Mouse (Mus musculus): ENCODE data around the gene 2810021J22Rik. TPM values are rescaled to one million over a fixed set of nuclear protein-coding genes. Genes with fewer than 3 reads are reported as not detected.

2810021J22Rik gene
- polyA plus RNA-seq, 1 experiment from 2014 or later, result 7.1 TPM

Other genes starting within 250 kb of the 2810021J22Rik start
- 0.12 TPM in 1 of 2 replicates, not detected in the other for gene Olfr323, start 236.7 kb upstream of the 2810021J22Rik start, polyA plus RNA-seq (2014; fragmentation: Nextera tagmentation; extraction: Ambion mirVana)
- gene Trim58, start 226.8 kb upstream of the 2810021J22Rik start, polyA plus RNA-seq (2014; fragmentation: Nextera tagmentation; extraction: Ambion mirVana), result 0.08 and 0.16 TPM in 2 replicates
- not detected in 2 replicates for gene Olfr322, start 208.4 kb upstream of the 2810021J22Rik start, polyA plus RNA-seq (2014; fragmentation: Nextera tagmentation; extraction: Ambion mirVana)
- not detected in 2 replicates for gene Olfr320, start 186.1 kb upstream of the 2810021J22Rik start, polyA plus RNA-seq (2014; fragmentation: Nextera tagmentation; extraction: Ambion mirVana)
- gene Olfr319, start 168.1 kb upstream of the 2810021J22Rik start, polyA plus RNA-seq (2014; fragmentation: Nextera tagmentation; extraction: Ambion mirVana), result not detected in 2 replicates
- gene Olfr318, start 143.2 kb upstream of the 2810021J22Rik start, polyA plus RNA-seq (2014; fragmentation: Nextera tagmentation; extraction: Ambion mirVana), result not detected in 2 replicates
- gene Olfr317, start 128.0 kb upstream of the 2810021J22Rik start, polyA plus RNA-seq (2014; fragmentation: Nextera tagmentation; extraction: Ambion mirVana), result not detected in 2 replicates
- not detected in 2 replicates for gene Olfr316, start 114.5 kb upstream of the 2810021J22Rik start, polyA plus RNA-seq (2014; fragmentation: Nextera tagmentation; extraction: Ambion mirVana)
- gene Olfr315, start 94.0 kb upstream of the 2810021J22Rik start, polyA plus RNA-seq (2014; fragmentation: Nextera tagmentation; extraction: Ambion mirVana), result not detected in 2 replicates
- gene Olfr314, start 84.3 kb upstream of the 2810021J22Rik start, polyA plus RNA-seq (2014; fragmentation: Nextera tagmentation; extraction: Ambion mirVana), result not detected in 2 replicates
- 40.1 and 47.1 TPM in 2 replicates for gene Fam183b, start 65.3 kb upstream of the 2810021J22Rik start, polyA plus RNA-seq (2014; fragmentation: Nextera tagmentation; extraction: Ambion mirVana)
- gene Olfr313, start 52.2 kb upstream of the 2810021J22Rik start, polyA plus RNA-seq (2014; fragmentation: Nextera tagmentation; extraction: Ambion mirVana), result not detected in 2 replicates
- not detected in 2 replicates for gene Olfr312, start 38.0 kb upstream of the 2810021J22Rik start, polyA plus RNA-seq (2014; fragmentation: Nextera tagmentation; extraction: Ambion mirVana)
- gene Olfr311, start 28.0 kb upstream of the 2810021J22Rik start, polyA plus RNA-seq (2014; fragmentation: Nextera tagmentation; extraction: Ambion mirVana), result not detected in 2 replicates
- 9.4 and 10.6 TPM in 2 replicates for gene Gm12258, start 20.1 kb upstream of the 2810021J22Rik start, polyA plus RNA-seq (2014; fragmentation: Nextera tagmentation; extraction: Ambion mirVana)
- gene Zfp39, start 37.0 kb downstream of the 2810021J22Rik start, polyA plus RNA-seq (2014; fragmentation: Nextera tagmentation; extraction: Ambion mirVana), result 6.7 and 7.2 TPM in 2 replicates
- gene Btnl10, start 50.7 kb downstream of the 2810021J22Rik start, polyA plus RNA-seq (2014; fragmentation: Nextera tagmentation; extraction: Ambion mirVana), result 0.05 TPM in 1 of 2 replicates, not detected in the other
- 240 and 258 TPM in 2 replicates for gene Rnf187, start 71.7 kb downstream of the 2810021J22Rik start, polyA plus RNA-seq (2014; fragmentation: Nextera tagmentation; extraction: Ambion mirVana)
- 24.9 and 26.3 TPM in 2 replicates for gene Hist3h2ba, start 81.7 kb downstream of the 2810021J22Rik start, polyA plus RNA-seq (2014; fragmentation: Nextera tagmentation; extraction: Ambion mirVana)
- gene Hist3h2a, start 87.5 kb downstream of the 2810021J22Rik start, polyA plus RNA-seq (2014; fragmentation: Nextera tagmentation; extraction: Ambion mirVana), result 28.7 and 30.3 TPM in 2 replicates
- 0.24 and 0.28 TPM in 2 replicates for gene Trim17, start 87.5 kb downstream of the 2810021J22Rik start, polyA plus RNA-seq (2014; fragmentation: Nextera tagmentation; extraction: Ambion mirVana)
- 16.5 and 19.6 TPM in 2 replicates for gene Trim11, start 110.9 kb downstream of the 2810021J22Rik start, polyA plus RNA-seq (2014; fragmentation: Nextera tagmentation; extraction: Ambion mirVana)

Data from intestine, embryonic 14.5 days (tissue).